Mouse (Mus musculus) 416B (cell line): Measurements from ENCODE around the gene Rab4b.

ENCODE experiments used
- DNase-seq: peaks from one replicate; pipeline ENCODE4 v3.0.0; 2011; ENCODE audit warnings: low read depth

Gene Rab4b

DNA sequence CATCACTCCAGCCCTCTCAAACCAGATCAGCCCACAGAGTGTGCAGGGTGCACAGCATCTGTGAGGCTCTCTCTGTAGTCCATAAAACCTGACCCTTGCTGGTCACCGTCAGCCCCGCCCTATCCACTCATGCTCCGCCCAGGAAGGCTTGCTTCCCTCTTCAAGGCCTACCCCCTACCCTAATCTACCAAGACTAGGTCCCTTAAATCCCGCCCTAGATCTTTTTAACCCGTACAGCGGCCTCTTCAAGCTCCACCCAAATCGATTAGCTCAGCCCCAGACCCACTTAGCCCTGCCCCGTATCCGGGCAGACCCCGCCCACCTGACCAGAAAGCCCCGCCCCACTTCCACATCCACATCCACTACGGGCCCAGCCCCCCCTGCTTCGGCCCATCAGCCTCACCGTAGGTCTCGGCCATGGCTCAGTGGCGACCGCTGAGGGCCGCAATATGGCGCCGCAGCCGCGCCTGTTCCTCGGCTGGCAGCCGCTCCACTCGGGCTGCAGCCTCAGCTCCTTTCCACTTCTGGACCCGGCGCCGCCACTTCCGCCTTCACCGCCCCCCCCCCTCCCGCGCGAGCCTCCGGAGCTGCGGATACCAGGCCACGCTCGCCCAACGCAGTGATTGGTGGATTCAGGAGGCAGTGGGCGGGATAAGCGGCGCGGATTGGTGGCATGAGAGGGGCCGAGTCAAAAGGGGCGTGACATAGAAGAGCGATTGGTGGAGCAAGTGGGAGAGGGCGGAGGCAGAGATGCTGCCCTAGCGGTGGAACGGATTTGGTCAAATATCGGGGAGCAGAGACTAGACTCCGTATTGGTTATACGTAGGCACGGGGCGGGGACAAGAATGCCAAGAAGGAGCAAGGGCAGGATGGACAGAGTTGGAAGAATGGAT, at the start of gene Rab4b:
Rab4b (minus strand) TSS at position 573 of the 893 bp plus-strand sequence.
- peak; percentile 100 for DNase-seq

DNA sequence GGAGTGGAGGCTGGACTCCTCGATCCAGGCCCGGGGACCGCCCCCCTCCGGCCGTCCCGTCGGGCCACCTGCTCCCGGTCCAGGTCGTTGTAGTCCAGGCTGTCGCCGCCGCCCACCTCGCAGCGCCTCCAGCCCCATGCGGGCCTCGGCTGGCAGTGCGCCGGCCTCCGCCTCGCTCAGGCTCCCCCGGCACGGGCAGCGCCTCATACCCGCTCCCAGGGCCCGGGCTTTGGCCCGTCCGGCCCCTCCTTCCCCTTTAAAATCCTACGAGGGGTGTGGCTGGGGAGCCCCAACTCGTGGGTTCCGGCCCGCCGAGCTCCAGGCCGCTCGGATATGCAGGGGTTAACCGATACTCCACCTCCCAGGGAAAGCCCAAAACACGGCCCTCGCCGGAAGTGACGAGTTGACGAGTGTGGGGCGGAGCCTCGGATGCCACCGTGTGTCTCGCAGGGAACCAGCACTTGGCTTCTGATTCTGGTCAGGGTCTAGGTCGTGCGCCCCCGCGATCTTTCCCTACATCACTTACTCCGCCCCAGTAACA, 49.7 kb upstream of the Rab4b start, which contains the start of gene Itpkc:
Itpkc (minus strand) TSS at position 381 of the 541 bp plus-strand sequence.
- DNase-seq: peak; percentile 94

DNA sequence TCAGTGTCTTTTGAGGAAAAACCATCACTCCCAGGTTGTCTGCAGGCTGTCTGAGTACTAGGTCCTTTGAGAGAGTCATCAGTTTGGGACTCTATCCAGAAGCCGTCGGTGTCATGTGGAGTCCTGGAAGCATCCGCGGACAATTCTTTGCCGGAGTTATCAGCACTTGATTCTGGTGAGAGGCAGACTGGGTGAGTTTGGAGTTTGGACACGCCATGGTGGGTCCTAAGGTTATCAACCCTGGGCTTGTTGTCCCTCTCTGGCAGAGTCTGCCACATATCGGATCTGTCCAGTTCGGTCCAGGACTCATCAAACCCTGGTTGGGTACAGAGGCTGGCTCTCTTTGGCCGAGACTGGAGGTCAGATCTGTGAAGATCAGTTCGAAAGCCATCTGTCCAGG, 49.0 kb upstream of the Rab4b start:
- no peak for DNase-seq

DNA sequence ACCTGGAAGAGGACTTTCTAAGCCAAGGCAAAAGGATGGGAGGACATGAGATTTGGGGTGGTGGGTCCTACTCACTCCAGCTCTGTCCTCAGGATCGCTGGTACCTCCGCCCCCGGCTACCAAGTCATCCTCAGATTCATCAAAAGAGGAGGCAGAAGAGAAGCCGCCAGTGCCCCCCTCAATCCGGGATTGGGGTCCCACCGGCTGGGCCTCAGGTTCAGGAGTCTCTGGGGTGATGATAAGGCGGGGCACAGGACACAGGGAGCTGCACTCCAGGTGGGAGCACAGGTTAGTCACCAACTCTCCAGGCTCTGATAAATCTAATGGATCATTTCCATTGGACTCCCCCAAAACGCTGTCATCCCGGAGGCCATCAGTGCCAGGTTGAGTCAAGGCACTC, 48.6 kb upstream of the Rab4b start:
- no peak for DNase-seq

- DNase-seq: no peak
Measured at GRCm38 (mm10) chr7:27224877-27225575, 46.3 kb upstream of the Rab4b start.

DNA sequence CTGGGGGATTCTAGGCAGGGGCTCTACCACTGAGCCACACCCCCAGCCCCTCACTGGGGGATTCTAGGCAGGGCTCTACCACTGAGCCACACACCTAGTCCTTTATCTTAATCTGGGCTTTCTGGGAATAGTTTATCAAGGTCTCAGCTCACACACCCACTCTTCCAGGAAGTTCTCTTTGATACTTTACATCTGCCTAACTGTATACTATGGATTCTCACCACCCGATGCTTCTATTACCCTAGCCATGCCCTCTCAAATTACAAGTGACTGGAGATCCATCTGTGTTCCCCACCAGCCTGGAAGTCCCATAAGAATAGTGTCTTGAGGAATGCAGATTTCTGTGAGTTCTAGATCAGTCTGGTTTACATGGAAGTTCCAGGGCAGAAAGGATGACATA, 43.8 kb upstream of the Rab4b start:
- DNase-seq: no peak

- DNase-seq: no peak
Measured at GRCm38 (mm10) chr7:27221939-27222338, 43.2 kb upstream of the Rab4b start.

- no peak for DNase-seq
Measured at GRCm38 (mm10) chr7:27219937-27220336, 41.2 kb upstream of the Rab4b start.

DNA sequence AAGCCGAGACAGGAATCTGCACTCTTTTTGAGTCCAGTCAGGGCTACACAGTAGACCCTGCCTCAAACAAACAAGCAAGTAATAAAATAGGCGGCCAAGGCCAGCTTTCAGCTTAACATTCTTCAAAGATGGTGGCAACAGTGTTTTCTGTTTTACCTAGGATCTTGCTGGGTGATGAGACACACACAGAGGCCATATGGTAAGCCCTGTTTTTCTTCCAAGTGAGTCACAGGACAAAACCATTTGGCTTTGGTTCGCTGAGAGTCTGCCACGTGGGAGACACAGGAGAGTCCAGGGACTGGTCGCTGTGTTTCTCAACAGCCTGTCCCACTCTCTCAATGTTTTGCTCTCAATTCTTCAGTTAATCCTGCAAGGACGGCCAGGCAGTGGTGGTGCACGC, 39.9 kb upstream of the Rab4b start:
- no peak for DNase-seq

GRCm38 (mm10) chr7:27212626-27213025, 33.9 kb upstream of the Rab4b start:
- DNase-seq: no peak

DNA sequence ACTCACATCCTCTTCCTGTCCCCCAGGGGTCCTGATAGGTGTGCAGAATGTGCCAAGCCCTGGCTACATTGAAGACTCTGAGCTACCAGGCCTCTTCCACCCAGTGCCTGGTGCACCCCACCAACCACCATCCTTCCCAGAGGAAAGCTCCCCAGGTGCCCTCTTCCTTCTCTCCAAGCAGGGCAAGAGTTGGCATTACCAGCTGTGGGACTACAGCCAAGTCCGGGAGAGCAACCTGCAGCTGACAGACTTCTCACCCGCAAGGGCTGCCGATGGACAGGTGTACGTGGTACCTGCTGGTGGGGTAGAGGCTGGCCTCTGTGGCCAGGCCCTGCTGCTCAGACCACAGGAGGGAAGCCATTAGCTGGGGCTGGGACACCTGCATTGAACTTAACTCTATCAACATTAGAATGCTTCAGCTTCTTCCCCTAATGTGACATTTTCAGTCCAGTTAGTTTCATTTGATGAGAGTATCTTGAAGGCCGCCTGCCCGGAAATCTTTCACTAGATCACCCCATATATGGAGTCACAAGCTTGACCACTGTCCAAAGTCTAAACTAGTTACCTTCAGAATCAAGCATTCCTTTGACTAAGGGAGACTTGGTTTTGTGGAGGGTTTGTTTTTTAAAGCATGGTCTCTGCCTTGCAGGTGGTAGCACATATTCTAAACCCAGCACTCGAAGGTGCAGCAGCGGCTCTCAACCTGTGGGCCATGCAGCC, 25.2 kb upstream of the Rab4b start:
- DNase-seq: no peak

DNA sequence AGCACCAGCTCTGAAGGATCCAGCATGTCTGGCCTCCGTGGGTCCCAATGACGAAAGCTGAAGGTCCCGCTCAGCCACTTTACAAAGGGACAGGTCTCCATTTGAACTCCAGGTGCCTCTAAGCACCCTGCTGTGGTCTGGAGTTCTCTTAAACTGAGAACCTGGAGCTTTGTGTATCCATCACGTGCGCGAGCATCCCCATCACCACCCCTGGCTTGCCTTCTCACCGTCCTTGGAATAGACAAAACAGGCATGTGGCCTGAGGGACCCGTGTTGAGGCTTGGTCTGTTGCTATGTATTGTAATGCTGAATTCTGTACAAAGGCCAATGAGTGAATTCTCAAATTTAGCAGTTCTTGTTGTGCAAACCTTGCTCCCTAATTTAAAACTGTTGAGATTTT, 20.1 kb upstream of the Rab4b start:
- no peak for DNase-seq

DNA sequence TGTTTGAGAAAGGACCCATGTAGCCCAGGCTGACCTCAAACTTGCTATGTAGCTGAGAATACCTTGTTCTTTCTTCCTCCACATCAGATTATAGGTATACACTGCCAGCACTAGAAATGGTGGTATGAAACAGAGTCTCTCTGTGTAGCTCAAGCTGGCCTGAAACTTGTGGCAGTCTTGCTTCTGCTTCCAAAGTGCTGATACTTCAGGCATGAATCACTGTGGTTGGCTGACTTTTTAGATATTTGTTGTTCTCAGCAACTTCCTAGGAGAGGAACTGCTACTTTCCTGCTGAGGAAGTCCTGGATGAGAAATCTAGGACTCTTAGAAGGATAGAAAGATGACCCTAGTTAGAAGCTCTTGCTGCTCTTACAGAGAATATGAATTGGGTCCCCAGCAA, 19.7 kb upstream of the Rab4b start:
- DNase-seq: no peak

DNA sequence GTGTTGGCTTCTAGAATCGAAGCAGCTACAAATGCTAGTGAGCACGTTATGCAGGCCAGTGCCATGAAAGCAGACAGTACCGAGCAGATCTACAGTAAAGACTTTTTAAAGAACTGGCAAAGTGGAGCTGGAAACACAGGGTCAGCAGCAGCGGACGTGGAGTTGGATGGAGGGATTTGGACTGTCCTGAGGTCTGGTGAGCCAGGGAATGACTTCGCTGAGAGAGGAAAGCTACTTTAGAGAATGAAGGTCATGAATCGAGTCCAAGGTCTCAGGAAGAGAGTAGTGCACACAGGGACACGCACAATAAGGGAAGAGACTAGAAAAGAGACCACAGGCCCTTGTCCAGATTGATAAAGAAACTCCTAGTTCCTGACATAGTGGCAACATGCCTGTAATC, 18.9 kb upstream of the Rab4b start:
- DNase-seq: no peak

- no peak for DNase-seq
Measured at GRCm38 (mm10) chr7:27197136-27197535, 18.4 kb upstream of the Rab4b start.

DNA sequence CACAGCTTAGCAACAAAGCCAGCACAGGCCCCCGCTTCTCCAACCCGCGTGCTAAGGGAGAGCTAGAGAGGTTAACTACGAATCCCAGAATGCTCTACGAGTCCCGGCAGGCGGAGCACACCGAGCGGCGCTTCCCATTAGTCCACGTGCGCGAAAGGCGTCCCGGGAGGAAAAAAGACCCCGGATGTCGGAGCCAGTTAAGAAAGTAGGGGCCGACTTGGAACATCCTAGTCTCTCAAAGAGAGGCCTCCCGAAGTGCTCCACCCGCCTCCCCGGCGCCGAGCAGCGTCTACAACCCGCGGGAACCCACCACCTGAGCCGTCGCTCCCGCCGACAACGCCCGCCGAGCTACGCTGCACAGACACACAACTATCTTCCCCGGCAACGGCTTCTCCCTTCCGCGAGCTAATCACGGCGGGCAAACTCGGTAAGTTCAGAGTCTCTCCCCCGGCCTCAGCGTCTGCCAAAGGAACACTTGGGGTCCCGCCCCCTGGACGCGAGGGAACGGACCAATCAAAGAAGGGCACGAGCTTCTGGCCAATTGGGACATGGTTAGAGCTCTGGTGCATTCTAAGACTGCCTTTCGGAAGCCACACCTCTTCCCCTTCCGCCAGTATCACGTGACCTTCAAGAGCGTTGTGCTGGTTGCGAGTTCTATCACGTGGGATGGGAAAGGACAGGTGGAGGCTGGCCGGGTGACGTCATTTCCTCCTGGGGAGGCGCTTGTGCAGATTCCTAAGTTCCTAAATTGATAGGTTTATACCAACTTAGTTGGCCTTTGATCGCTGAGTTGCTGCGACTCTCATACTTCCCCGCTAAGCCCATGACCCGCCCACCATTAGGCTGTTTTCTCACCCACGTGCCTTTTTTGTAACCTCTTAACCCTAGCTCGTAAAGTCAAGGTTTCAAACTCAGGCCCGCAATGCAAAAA, 17.2 kb upstream of the Rab4b start, which contains the start of the genes BC024978 and Snrpa:
BC024978 (plus strand) TSS at position 101 of the 931 bp plus-strand sequence.
Snrpa (minus strand) TSS at position 591 of the 931 bp plus-strand sequence.
- DNase-seq: peak; percentile 100

DNA sequence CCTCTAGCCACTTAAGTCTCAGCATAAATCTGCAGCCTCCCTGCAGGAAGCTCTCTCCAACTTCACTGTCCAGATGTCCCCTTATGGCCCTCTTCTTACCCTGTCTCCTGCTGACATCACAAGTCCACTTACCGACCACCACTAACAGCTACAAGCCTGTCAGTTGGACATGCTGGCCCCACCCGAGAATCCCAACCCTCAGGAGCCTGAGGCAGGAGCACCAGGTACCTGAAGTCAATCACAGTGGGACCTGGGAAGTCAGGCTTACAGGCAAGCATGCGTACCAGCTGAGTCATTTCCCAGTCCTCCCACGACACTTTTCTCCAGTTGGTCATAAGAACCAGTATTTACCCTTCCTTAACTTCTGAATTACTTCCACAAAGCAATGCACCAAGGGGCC, 15.0 kb upstream of the Rab4b start:
- peak; percentile 29 for DNase-seq

- no peak for DNase-seq
Measured at GRCm38 (mm10) chr7:27192434-27192833, 13.7 kb upstream of the Rab4b start.

DNA sequence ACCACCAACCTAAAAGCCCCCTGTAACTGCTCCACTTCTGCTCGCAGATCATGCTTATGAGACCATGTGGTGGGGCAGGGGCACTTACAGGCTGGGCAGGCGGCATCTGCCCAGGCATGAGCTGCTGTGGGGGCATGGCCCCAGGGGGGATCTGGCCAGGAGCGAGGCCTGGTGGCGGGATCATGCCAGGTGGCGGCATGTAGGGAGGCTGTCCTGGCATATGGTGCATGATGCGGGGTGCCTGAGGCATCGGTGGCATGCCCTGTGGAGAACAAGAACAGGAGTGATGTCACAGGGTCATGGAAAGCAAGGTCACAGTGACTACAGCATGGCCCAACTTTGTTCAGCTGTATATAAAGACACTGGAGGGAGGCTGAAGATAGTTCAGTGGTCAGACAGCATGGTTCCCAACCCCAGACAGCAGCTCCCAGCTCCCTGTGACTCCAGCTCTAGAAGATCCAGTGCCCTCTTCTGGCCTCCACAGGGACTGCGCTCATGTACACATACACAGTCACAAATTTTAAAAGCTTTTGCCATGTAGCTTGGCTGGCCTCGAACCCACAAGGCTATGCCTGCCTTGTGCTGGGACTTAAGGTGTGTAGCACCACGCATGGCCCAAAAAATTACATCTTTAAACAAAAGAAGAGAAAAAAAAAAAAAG, 10.7 kb upstream of the Rab4b start:
- peak; percentile 32 for DNase-seq

DNA sequence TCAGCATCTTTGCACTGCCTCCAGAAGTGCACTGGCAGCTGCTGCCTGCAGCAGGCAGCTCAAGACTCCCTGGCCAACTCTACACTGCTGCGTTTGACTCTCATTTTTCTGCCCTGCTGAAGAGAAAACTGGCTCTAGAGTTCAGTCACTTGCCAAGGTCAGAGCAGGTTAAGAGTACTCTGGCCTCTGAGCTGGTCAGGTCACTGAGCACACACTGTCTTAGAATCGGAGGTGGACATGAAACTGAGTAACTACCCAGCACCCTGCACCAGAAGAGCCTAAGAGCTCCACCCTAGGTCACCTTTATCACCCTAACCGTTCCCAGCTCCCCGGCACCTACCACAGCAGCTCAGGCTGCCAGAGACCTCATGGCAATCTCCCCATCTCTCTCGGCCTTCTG, 7.3 kb upstream of the Rab4b start:
- no peak for DNase-seq
